Mouse (Mus musculus) G1E-ER4 (cell line): Measurements from ENCODE around the gene Cyp46a1. TPM values are rescaled to one million over a fixed set of nuclear protein-coding genes. Genes with fewer than 3 reads are reported as not detected.

ENCODE experiments used
- GATA1 ChIP-seq: IDR thresholded peaks from one replicate; pipeline ENCODE4 v1.8.0; 2012; ENCODE audit warnings: low read length, inconsistent platforms
- polyA plus RNA-seq: library from polyadenylated mRNA; stranded (reverse); fragments of >175 nt; gene quantifications from 2 replicates; pipeline ENCODE4 v1.2.3, GENCODE M21; 2012

Gene Cyp46a1
- not detected in 2 replicates for polyA plus RNA-seq

- no peak for TF ChIP-seq GATA1
These were observed at the start of gene Cyp46a1 for GRCm38 (mm10) chr12:108333895-108334445. Gene Cyp46a1, plus strand, starts transcription at chr12:108334381.

- no peak for TF ChIP-seq GATA1
These were observed 49.5 kb upstream of the Cyp46a1 start for GRCm38 (mm10) chr12:108284455-108285224.

GRCm38 (mm10) chr12:108285225-108286011 lies 48.8 kb upstream of the Cyp46a1 start:
- no peak for TF ChIP-seq GATA1

GRCm38 (mm10) chr12:108286381-108286780 lies 47.8 kb upstream of the Cyp46a1 start:
- TF ChIP-seq GATA1: no peak

GRCm38 (mm10) chr12:108287011-108287410 lies 47.2 kb upstream of the Cyp46a1 start:
- TF ChIP-seq GATA1: no peak

GRCm38 (mm10) chr12:108288127-108288880 lies 45.9 kb upstream of the Cyp46a1 start:
- TF ChIP-seq GATA1: no peak

GRCm38 (mm10) chr12:108292419-108292818 lies 41.8 kb upstream of the Cyp46a1 start:
- TF ChIP-seq GATA1: no peak

GRCm38 (mm10) chr12:108292957-108293356 lies 41.2 kb upstream of the Cyp46a1 start:
- TF ChIP-seq GATA1: no peak

GRCm38 (mm10) chr12:108294620-108295019 lies 39.6 kb upstream of the Cyp46a1 start:
- TF ChIP-seq GATA1: no peak

- TF ChIP-seq GATA1: no peak
These were observed 37.1 kb upstream of the Cyp46a1 start for GRCm38 (mm10) chr12:108297033-108297432.

- TF ChIP-seq GATA1: no peak
These were observed 33.2 kb upstream of the Cyp46a1 start for GRCm38 (mm10) chr12:108301006-108301405.

GRCm38 (mm10) chr12:108303778-108304365 lies 30.3 kb upstream of the Cyp46a1 start:
- no peak for TF ChIP-seq GATA1

- no peak for TF ChIP-seq GATA1
These were observed 29.0 kb upstream of the Cyp46a1 start for GRCm38 (mm10) chr12:108305172-108305571.

GRCm38 (mm10) chr12:108305812-108306794 lies 28.1 kb upstream of the Cyp46a1 start, which contains the start of gene Hhipl1:
Gene Hhipl1, plus strand, starts transcription at chr12:108306270.
- no peak for TF ChIP-seq GATA1

- TF ChIP-seq GATA1: no peak
These were observed 26.6 kb upstream of the Cyp46a1 start for GRCm38 (mm10) chr12:108307553-108307952.
